Mouse (Mus musculus): ENCODE data around the gene Ly6g5c. TPM values are rescaled to one million over a fixed set of nuclear protein-coding genes. Genes with fewer than 3 reads are reported as not detected.

Ly6g5c gene
- polyA plus RNA-seq (2017; shearing (Covaris generic)), result not detected

DNA sequence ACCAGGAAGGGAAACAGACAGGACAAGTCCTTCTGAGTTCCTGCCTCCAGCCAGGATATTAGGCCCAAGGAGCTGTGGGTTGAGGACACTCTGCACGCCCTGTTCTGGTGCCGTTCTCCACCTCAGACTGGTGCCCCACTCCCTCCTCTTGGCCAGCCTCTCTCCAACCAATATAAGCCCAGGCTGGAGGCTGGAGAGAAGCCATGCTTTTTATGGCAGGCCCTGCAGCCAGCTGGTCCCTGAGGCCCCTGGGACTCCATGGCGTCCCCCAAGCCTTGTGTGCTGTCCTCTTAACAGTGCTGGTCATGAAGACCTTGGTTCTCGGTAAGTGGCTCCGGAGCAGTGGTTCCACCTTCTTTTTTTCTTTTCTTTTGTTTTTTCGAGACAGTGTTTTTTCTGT, at the start of gene Ly6g5c:
TSS of gene Ly6g5c (plus strand) at position 183 of the 400 bp plus-strand sequence.

DNA sequence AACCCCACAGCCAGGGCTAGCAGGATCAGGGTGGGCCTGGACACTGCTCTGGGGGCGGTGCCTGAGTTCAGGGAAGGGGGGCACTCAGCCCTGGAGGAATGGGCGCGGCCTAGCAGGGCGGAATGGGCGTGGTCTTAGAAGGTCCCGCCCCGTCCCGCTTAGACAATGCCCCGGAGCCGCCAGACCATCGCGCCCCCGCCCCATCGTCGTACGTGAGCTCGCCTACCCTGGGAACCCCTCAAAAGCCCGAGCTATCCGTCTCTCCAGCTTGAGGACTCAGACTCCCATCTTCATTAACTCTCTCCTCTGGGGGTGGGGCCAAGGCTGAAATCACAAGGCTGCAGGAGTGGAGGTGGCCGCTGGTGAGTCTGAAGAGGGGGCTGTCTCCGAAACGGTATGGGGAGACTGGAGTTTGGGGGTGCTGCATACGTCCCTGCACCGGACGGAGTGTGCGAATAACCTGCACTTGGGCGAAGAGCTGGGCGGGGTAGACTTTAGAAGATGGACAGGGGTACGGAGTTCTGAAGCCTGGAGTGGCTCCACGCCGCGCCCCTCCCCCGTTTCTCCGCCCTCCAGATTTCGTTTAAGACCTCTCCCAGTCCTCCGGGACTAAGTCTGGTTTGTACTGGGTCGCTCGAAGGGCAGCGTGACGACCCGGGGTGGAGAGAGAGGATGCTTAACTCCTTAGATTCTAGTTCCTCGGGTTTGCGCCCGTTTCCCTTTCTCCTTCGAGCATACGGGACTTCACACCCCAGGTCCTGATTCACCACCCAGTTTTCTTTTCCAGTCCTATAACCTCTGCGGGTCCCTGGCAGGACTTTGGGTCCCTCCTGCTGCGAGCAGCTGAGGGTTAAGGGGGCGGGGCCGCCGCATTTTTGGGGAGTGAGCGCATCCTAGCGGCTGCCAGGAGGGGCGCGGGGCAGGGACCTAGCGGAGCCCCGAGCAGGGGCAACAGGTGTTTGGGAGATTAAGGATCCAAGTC, 48.9 kb upstream of the Ly6g5c start, which contains the start of gene Ddah2:
TSS of gene Ddah2 (plus strand) at position 125 of the 982 bp plus-strand sequence.

DNA sequence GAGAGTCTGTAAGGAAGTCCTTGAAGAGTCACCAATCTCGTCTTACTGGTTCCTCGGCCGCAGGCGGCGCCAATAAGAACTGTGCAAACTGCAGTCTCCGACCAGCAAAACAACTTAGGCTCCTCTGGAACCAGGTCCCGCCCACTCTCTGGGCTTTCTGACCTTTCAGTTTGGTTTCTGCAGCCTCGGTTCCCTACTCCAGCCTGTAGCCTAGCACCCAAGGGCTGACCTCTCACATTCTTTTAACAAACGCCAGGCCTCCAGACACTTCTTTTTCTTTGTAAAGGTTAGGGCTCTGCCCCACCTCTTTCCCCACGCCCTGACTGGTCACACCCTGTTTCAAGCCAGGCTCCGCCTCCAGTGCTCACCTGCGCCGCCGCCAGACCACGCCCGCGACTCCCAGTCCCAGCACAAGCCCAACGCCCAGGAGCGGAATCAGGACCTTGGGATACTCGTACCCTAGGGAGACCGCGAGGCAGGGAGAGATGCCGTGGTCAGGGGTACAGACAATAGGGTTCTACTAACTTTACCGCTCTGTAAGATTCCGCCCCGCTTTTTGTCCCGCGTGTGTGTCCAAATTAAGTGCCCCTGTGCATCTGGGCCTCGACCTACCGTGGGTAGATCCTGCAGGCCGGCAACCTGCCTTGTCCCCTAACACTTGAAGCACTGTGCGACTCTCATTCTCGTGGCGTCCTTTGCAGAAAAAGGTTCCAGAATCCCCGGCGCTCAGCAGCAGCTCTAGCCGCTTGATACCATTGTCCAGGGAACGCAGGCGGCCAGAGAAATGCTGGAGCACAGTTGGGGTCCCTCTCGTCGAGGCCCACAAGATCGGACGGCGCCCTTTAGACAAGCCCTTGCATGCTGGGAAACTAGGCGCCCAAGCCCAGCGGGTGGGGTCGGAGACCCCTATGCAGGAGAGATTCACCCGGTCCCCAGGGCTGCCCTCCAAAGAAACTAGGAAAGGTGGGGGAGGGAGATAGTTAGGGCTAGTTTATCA, 42.8 kb upstream of the Ly6g5c start, which contains the start of gene Ly6g6c:
TSS of gene Ly6g6c (plus strand) at position 438 of the 997 bp plus-strand sequence.

DNA sequence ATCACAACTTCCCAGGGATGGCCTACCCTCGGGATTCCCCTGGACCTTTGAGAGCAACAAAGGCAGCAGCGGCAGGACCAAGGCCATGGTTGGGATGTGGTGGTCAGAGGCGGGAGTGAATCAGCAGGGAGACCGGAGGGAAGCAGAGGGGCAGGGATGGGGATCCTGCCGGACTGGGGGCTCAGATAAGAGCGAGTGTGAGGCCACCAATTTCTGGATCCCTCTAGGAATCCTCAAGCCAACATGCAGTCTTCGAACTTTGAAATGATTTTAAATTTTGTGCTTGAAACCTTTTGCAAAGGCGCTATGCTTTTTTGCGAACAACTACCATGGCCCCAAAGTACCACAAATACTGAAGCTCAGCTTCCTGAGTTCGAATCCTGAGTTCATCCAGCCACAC, 42.0 kb upstream of the Ly6g5c start, which contains the start of gene Mpig6b:
TSS of gene Mpig6b (minus strand) at position 101 of the 400 bp plus-strand sequence.

GRCm38 (mm10) chr17:35076507-35077176, 31.4 kb upstream of the Ly6g5c start, which contains the start of gene Ly6g6e:
TSS of gene Ly6g6e (plus strand) at chr17:35076902.

DNA sequence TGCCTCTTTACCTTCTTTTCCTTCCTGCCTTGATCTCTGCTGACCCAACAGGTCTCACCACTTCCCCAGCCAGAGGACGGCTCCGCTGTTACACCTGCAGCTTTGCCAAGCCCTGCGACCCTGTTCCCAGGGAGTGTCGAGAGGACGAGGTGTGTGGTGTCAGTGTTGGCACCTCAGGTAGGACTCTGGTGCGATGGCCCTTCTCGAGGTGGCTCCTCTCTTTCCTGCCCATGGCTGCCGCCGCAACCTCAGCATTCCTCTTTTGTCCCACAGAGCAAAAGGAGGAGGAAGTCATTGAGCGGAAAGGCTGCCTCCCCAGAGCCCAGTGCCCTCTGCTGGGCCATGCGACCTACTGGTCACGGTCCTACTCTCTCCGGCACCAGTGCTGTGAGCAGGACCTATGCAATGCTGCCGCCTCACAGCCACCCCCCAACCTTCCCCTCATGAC, 30.3 kb upstream of the Ly6g5c start, which contains the start of gene Ly6g6d:
TSS of gene Ly6g6d (minus strand) at position 280 of the 448 bp plus-strand sequence.

DNA sequence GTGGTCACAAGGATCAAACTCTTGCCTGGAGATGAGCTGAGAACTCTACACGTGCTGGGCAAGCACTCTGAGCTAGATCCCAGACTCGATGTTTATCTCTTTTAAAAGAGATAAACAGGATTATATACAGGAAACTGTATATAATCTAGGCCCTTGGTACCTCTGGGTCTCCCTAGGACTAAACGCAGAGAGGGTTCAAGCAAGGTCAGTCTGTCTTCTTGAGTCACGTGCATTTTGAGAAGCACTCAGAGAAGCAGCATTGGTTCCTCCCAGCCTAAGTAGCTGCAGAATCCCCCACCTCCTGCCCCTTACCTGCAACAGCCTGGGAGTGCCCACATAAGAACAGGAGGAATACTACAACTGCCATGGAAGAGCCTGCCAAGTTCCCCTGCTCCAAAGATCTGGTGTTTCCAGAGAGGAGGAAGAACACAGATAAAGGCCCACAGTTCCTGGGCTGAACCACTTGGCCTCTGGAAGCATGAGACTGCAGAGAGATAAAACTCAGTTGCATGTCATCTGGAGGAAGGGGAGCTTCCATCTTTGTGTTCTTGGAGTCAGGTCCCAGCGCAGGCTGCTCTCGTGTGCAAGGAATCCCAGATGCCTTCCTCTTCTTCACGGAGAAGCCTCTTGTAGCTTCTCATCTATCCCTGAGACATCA, 22.7 kb upstream of the Ly6g5c start, which contains the start of gene Ly6g6f:
TSS of gene Ly6g6f (minus strand) at position 403 of the 658 bp plus-strand sequence.

GRCm38 (mm10) chr17:35088825-35089644, 19.0 kb upstream of the Ly6g5c start, which contains the start of gene Abhd16a:
TSS of gene Abhd16a (plus strand) at chr17:35089263.

DNA sequence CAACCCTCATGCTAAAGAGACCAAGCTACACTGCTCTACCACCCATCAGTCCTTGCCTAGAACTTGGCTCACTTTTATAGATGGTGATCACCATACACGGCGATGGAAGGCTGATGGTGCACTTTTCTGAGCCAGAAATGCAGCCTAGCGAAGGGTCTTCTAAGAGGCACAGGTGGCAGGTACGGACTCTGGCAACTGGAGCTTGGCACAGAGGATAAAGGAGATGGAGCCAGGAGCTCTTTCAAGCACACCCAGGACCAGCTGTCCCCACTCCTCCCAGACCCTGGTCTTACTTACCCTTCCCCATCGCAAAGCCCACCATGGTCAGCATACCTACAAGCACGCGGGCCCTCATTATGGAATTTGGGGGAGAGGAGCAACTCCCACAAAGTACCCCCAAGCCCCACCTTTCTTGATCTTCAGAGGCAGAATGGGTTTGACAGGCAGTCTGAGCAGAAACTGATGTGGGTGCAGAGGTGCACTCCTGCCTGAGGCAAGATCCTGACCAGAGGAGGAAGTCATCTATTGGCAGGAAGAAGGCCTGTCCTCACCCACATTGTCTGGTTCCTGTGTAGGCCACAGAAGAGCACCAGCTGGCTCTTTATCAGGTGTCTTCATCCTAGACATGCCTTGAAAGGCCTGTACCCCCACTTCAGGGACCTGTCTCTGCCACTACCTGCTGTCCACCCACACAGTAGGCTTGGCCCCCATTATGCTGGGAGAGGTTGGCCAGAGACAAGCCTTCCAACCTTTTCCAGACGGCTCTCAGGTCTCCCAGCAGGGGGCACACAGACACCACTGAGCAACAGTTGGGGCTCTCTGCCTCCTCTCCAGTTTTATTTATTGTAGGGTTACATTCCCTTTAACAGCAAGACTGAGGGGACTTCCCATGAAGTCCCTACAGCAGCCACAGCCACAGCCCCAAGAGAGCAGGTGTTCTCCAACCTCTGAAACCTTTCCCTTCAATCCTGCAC, 7.3 kb downstream of the Ly6g5c start, which contains the start of gene Ly6g5b:
TSS of gene Ly6g5b (minus strand) at position 383 of the 974 bp plus-strand sequence.

DNA sequence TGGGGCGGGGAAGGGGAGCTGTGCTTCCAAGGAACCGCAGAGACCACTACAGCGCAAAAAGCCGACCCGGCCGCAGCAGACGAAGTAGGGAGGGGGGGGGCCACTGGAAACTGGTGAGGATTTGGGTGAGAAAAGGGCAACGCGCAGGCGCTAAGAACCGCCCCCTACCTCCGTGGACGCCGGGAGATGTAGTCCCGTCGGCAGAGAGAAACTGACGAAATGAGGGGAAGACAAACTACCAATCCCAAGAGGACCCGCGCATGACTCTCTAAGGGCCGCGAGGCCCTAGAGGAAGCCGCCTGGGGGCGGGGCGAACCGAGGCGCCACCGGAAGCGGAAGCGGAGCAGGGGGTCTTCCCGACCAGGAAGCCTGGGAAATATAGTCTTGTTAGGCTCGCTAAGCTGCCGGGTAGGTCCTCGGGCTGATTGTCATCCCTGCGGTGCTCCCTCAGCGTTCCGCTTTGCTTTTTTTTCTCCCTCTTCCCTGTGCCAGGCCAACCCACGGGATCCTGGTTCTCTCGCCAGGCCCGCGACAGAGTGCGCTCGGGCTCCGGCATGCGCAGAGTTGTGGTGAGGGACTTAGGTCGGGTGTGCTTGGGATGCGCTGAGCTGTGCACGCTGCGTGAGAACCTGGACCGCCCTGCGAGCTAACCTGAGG, 13.2 kb downstream of the Ly6g5c start, which contains the start of gene Gpank1:
TSS of gene Gpank1 (plus strand) at position 313 of the 657 bp plus-strand sequence.

DNA sequence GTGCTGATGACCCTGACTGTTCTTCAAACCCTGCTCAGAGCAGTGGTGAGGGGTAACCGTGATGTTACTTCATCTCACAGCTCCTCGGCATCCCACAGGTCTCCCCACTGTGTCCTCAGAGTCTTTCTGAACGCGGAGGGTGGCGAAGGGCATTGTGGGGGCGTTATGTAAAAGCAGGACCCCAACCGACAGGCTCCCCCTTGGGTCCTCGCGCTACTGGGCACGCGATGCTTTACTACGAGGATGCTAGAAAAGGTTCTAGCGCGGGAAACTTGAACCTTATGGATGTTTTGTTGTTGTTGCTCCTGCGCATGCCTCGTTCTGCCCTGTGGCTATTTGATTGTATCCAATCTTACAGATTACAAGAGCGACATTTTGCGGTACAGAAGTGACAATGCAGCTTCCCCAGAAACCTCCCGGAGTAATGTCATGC, 13.8 kb downstream of the Ly6g5c start, which contains the start of gene Csnk2b:
TSS of gene Csnk2b (minus strand) at position 183 of the 433 bp plus-strand sequence.

GRCm38 (mm10) chr17:35126206-35126611, 18.1 kb downstream of the Ly6g5c start, which contains the start of gene D17H6S53E:
TSS of gene D17H6S53E (plus strand) at chr17:35126373.

DNA sequence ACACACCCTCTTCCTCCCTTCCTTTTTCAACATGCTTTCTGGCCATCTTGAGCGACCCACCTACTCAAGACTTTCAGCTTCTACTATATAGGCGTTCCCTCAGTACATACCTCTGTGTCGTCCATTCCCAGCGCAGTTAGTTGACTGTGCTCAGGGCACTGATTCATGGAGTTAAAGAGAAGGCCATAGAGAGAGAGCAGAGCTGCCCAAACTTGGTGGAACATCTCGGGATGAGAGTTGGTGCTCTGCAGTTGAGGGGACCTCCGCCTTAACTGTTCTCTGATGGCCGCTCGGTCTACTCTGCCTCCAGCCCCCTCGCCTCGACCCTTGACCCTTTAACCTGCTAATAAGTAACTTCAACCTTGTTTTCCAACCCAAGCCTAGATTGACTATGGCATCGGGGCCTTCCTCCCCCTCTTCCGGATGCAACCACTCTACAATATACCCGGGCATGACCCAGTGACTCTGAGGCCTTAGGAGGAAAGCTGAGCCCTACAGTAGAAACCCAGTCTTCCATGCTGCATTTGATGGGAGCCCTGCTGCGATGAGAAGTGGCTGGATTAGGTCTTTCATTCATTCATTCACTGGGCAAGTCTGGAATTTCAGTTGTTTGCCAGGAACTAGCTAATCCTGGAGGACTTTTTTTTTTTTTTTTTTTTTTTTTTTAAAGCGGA, 23.6 kb downstream of the Ly6g5c start, which contains the start of gene Apom:
TSS of gene Apom (minus strand) at position 551 of the 674 bp plus-strand sequence.

GRCm38 (mm10) chr17:35134801-35135590, 26.9 kb downstream of the Ly6g5c start, which contains the start of gene Bag6:
TSS of gene Bag6 (plus strand) at chr17:35135178.

